Mouse (Mus musculus) left cerebral cortex, postnatal 25 days (tissue): Measurements from ENCODE around the gene Fam89a. TPM values are rescaled to one million over a fixed set of nuclear protein-coding genes. Genes with fewer than 3 reads are reported as not detected.
A peak's percentile ranks its signal among the peaks of the same experiment; 100 is the strongest.

Experiments used
- DNase-seq, 2 experiments: peaks; one replicate each; pipeline ENCODE4 v3.0.0; 2022; ENCODE audit warnings: low spot score in 2 of 2, mixed read lengths in 1 of 2
- intact Hi-C: fragments of 180-260 bp; cut with DNase I; formaldehyde crosslinking; loops from one replicate; pipeline ENCODE4 v1.15.1; 2025
- total RNA-seq, 2 experiments: library from RNA; stranded (reverse); gene quantifications; 2 replicates each; pipeline ENCODE4 v1.2.3; 2021

The Fam89a gene
- total RNA-seq, 2 experiments from 2014 or later = 0.25 TPM; not detected in 1

DNA sequence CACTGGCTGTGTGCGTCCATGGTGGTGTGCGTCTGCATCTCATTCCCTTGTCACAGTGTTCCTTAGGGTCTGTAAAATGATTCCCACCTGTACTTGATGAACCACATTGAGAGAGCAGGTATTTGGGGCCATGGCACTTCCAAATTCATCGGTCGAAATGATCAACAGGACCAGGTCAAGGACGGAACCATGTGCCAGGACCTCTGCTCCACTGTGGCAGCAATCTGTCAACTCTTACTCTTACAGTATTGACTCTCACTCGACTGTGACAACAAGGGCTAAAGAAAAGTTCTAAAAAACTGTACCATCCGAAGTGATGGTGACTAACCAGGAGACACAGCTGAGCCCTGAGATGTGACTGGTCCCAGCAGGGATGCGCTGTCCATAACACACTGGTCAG, 3.8 kb upstream of the Fam89a start:
- intact Hi-C loops = no loop called here
- DNase-seq = no peak

DNA sequence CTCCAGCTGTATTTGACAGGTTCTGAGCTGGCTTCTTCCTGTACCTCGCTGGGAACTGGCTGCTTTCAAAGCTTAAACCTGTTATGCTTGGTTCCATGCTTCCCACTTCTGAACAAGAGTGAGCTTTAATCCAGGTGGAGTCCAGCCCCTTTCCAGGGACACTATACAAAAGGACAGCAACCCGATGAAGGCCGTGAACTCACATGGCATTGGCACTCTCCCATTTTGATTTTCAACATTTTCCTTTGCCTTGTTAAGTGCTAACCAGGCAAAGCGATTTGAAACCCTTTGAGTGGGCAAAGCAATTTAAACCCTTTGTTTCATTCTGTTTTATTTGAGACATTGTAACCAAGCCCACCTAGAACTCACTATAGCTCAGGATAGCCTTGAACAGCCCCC, 3.2 kb upstream of the Fam89a start:
- intact Hi-C loops = loop anchor here (5.0 kb wide), 1 partner anchor 73 kb away; no protein-coding TSS in a partner anchor
- DNase-seq = no peak

DNA sequence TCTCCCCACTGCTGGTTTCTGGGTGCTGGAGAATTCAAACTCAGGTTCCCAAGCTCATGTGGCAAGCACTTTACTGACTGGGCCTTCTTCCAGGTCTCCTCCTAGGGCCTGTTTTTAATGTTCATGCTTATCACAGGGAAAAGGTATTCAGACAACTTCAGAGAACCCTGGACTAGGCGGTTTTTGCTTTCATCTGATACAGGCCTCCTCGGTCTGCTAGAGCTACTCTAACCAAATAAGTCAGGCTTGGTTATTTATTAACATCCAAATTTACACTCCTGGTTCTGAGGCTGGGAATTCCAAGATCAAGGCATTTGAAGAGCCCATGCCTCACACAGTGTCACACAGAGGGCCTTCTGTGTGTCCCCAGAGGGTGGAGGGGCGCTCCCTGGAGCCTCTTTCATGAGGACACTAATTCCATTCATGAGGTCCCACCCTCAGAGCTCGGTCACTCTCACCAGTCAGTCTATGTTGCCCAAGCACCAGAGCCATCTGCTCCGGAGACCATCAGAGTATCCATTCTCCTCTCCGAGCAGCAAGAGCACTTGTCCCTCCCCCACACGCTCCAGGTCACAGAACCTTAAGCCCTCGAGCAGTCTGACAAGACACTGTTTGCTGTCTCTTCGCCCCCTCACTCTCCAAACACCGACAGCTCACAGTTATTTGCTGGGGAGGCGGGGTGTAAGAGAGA, 2.6 kb upstream of the Fam89a start:
- peak in 1 of 2 experiments; percentile 35 for DNase-seq

DNA sequence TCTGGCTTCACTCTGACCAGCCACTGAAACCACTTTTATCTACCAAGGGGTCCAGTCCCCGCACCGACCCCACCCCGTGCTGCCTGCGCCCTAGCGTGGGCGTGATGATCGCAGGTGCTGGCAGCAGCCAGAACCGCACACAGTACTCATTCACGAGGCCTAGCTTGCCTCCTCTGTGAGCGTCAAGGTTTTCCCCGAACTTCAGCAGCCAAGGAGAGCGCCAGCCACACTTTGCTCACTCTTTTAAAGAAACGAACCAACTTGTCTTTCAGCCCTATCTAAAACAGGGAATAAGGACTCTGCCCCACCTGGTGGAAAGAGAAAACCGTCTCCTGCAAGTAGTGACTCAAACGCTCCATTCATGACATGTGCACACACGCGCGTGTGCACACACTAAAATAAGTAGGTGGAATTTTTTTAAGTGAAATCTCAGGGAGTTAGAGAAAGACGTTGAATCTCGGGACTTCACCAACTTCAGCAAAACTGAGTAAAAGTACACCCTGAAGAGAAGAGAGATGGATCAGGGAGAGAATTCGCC, 762 bp upstream of the Fam89a start:
- no peak for DNase-seq
- intact Hi-C loops = loop anchor here (5.0 kb wide), 1 partner anchor 75 kb away; no protein-coding TSS in a partner anchor

More for the DNA sequence above, 2.6 kb upstream of the Fam89a start:
- intact Hi-C loops = loop anchor here (5.0 kb wide), 1 partner anchor 73 kb away; no protein-coding TSS in a partner anchor

DNA sequence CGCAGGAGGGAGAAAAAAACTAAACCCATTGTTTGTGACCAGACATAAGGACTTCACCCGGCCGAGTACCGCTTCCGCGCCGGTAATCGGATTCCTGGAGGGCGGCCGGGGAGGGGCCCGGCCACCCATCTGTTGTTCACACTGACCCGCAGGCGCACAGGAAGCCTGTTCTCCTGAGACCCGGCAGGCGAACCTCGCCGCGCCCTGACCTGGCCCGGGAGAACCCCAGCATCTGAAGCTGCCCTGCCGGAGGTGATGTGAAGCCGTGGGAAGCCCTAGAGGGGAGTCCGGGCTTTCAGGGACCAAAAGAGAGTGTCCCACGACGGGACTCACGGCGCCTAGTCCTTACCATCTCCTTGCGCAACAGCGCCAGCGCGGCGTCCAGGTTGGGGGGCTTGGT, 441 bp downstream of the Fam89a start:
- no peak for DNase-seq
- intact Hi-C loops = loop anchor here (5.0 kb wide), 1 partner anchor 76 kb away; no protein-coding TSS in a partner anchor

DNA sequence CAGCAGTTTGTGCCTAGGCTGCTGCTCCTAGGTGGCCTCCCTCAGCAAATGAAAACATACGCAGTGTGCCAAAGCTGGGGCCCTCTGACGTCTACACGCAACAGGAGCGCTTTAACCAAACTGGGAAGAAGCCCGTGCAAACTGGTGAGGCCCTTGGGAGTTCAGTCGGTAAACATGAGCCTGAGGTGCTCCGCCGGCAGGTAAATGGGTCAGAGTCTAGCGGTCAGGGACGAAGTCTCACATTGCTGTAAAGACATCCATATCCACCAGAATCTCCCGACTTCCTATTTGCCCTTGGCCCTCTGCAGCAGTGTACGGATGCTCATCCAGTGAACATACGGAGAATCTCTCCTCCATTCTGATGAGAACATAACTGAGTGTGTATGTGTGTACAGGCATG, 5.0 kb downstream of the Fam89a start:
- intact Hi-C loops = no loop called here
- no peak for DNase-seq

DNA sequence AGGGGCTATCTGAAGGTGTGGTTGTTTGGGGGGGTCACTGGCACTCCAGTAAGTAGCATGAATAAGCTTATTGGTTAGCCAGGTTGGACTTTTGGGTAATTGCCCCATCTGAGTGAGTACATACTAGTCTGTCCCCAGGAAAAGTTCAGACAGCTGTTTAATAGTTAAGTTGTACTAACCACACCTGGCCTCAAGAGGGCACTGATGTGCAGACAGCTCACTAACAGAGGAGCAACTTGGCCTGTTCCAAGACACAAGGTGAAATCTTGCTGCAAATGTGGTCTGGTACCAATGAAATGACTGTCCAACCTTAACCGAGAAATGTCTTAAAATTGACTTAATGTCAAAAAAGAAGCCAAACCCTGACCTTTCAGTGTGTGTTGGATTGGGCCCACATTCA, 12.4 kb downstream of the Fam89a start:
- no peak for DNase-seq
- intact Hi-C loops = no loop called here

DNA sequence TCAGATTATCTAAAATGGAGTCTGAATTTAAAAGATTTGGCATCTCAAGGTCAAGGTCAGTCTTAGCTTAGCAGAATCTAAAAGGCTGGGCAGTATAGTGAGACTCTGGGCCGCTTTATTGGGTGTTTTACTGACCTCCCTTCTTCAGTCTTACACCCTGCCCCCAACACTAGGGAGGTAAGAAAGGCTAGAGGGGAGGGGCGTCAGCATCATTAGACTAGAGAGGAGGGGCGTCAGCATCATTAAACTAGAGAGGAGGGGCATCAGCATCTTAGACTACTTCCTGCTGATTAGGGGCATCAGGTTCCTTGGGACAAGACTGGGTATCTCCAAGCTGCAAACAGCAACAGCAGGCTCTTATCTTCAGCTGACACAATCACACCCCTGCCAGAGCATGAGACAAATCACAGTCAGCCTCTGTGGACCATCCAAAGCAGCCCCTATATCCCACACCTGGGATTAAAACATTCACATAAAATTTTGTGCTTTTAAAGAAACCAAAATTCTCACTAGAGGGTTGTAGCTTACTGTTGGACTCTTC, 16.2 kb downstream of the Fam89a start:
- intact Hi-C loops = no loop called here
- DNase-seq = no peak

DNA sequence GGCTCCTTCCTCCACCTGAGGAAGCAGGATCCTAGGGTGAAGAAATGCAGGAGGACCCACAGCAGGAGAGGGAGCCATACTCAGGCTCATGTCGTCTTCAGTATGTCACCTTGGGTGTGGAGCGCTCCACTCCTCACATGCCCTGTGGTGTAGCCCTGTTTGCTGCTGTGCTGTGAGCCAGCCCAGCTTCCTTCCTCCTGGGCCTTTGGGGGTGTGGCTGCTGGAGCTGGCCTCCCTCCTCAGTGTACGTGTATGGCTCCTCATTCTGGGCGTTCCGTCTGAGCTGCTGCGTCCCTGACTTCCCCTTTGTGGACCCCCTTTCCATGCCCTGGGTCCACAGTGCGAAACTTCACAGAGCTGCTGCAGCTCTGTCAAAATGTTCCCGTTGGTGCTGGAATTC, 18.8 kb downstream of the Fam89a start:
- intact Hi-C loops = no loop called here
- DNase-seq = no peak

DNA sequence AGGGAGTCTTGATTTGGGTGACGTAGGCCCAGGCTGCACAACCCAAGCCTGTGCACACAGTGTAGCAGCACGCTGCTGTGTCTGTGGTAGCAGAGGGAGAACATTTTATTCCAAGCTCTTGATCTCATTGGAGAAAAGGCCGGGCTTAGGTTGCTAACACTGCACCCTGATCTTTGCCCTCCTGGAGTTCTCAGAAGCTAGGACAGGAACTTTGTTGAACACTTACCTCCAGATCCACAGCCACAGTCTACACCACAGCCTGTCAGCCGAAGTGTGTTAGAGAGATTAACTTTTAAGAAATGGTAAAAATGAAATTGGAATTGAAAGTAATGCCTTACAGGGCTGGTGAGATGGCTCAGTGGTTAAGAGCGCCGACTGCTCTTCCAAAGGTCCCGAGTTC, 27.3 kb downstream of the Fam89a start:
- intact Hi-C loops = no loop called here
- no peak for DNase-seq

DNA sequence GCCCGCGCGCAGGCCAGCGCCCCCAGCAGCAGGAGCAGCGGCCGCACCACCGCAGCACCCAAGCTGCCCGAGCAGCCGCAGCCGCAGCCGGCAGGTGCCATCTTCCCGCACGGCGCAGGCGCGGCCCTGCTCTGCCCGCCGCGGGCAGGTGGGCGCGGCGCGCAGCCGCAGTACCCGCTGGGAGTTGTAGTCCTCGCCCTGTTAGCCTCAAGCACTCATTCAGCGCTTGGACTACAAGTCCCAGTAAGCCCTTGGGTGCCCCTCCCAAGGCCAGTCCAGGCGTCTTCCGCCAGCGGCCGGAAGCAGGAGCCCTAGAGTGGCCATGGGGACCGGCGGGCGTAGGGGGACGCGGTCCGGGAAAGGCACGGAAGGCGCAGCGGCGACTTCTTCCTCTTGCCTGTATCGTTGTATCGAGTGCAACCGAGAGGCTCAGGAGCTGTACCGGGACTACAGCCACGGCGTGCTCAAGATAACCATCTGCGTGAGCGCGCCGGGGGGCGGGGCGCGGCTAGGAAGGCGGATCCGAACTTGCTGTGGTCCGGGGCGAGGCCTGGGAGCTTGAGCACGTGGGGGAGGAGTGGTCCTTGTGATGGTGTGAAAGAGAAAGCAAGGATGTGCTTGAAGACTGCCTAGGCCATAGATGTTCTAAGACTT, 29.6 kb downstream of the Fam89a start, which contains the start of the genes Ttc13 and Arv1:
TSS of gene Ttc13 (minus strand) at position 122 of the 654 bp plus-strand sequence.
TSS of gene Arv1 (plus strand) at position 278 of the 654 bp plus-strand sequence.
- intact Hi-C loops = no loop called here
- DNase-seq = peak; percentile 96 to 97

DNA sequence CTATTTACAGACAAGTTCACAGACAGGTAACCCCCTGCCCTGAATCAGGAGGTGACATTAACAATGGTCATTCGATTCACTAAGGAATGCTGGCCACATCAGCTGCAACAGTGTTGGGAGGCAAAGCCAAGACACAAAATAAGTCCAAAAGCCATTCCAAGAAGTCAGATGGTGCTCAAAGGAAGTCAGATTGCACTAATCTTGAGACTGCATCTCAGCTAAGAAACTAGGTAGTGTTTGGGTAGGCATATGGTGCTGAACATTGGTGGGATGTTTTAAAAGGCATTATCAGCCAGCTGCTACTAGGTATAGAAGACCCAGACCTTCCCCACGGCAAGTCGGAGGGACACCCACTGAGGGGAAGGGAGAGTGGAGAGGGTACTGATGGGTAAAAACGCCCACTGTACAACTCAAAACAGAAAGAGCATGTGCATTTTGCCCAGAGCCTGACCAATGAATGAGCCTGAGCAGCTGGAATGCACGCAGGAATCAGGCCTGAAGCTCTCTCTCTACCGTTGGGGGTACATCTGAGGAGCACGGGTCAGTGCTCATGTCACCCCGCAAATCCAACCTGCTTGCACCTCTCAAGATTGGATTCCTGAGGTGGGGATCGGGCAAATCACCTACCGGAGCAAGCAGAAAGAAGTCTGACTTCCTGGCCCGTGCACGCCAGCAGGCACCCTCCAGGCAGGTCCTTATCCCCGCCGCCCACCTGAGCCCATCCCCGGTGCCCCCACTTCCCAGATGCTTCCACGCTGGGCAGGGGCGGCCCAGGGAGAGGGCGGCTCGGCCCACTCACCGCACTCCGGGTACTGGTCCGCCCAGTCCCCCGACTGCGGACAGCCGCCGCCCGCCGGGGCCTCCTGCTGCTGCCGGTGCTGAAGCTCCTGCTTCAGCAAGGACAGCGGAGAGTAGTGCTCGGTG, 30.4 kb downstream of the Fam89a start:
- DNase-seq = peak in 1 of 2 experiments; percentile 27
- intact Hi-C loops = no loop called here

DNA sequence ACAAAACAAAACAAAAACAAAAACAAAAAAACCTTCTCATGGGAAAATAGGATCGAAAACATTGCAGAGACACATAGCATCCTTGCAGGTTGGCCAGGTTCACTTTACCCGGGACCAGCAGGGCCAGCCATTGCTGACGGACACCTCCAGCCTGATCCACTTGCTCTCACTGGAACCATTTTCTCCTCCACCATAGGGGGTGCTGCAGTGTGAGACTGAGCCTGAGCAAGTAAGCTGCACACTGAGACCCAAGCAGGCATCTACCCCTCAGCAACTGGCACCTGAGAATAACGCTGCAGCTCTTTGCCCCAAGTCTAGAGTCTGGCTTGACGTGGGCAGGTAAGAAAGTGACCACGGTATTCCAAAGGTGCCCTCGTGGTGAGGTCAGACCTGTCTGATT, 31.5 kb downstream of the Fam89a start:
- no peak for DNase-seq
- intact Hi-C loops = no loop called here

DNA sequence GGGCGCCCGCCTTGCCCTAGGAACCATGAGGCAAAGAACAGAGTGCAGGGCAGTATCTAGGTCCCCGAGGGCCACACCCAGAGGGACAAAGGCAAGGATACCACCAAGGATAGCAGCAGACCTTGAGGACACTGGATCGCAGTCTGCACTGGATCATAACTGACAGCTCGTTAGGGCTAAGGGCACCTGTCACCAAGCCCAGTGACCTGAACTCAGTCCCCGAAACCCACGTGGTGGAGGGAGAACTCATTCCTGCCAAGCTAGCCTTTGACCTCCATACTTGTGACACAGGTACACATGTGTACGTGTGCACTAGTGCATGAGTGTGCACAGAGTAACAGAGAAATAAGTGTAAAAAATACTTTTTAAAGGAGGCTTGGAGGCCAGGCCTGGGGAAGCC, 35.9 kb downstream of the Fam89a start:
- intact Hi-C loops = no loop called here
- no peak for DNase-seq

DNA sequence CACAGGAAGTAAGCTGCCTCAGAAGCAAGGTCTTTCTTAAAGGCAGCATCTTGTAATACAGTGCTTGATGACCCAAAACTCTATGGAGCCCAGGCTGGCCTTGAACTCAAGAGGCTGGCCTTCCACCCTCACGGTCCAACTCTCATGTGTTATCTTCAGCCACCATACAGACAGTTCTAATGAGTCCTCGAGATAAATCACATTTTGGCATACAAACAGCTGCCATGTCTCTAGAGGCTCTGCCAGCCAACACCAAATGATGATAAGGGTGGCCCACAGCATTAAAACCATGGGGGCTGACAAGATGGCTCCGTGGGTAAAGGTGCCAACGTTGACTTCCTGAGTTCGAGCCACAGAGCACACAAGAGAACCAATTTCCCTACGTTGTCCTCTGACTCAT, 38.4 kb downstream of the Fam89a start:
- intact Hi-C loops = no loop called here
- no peak for DNase-seq

DNA sequence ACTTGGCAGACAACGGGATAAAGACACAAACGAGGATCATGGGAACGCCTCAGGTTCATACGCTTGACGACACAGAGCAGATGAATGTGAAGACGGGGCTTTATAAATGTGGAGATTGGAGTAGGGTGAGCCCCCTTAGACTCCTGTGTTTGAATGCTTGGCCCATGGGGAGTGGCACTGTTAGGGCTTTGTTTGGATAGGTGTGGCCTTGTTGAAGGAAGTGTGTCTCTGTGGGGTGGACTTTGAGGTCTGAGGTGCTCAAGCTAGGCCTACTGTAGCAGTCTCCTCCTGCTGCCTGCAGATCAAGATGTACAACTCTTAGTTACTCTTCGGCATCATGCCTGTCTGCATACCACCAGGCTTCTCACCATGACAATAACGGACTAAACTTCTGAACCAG, 45.8 kb downstream of the Fam89a start:
- intact Hi-C loops = no loop called here
- no peak for DNase-seq

DNA sequence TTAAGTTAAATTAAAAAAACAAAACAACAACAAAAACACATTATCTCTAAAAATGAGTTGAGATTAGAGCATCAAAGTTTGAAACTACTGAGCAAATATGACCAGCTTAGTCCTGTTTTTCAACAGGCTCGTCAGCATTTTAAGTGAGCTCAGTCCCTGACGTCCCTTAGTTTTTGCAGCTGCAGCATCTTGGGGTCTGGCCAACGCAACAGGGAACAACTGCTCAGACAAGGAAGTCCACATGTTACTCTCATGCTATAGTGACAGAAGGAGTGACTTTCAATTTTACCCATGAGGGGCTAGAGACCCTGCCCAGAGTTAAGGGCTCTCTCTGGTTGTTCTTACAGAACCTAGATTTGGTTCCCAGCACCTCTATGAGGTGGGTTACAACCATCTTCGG, 47.3 kb downstream of the Fam89a start:
- intact Hi-C loops = no loop called here
- peak in 1 of 2 experiments; percentile 27 for DNase-seq

DNA sequence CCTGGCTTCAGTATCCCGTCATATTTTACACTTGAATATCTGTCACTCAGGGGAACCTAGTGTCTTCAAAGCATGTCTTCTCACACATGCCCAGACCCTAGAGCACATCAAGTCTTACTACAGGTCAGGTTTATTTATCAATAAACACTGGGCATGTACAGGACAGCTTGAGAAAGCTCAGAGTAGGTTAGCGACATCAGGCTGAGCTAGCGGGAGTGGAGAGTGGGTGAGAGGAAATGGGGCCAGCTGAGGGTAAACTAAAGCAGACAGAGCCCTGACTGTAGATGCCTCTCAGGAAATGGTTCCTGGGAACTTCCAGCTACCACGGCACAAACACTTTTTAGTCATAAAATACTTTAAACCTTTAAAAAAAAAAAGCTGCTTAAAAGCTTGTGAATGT, 48.1 kb downstream of the Fam89a start:
- intact Hi-C loops = no loop called here
- DNase-seq = no peak

DNA sequence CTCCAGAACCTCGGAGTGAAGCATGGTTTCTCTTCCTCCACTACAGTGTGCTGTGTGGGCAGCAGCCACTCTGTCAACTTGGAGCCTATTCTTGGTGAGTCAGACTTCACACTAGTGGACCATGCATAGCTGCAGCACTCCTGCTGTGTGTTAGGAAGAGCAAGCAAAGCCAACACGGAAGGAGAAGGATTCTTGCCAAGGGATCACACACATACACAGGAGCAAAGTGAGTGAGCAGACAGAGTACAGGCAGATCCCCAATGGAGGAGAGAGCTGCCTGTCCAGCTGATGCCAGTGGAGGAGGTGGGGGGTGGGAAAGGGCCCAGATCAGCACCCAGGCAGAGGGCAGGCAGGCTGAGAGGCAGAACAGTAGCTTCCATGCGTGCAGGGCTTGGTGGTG, 49.4 kb downstream of the Fam89a start:
- peak in 1 of 2 experiments; percentile 79 for DNase-seq

DNA sequence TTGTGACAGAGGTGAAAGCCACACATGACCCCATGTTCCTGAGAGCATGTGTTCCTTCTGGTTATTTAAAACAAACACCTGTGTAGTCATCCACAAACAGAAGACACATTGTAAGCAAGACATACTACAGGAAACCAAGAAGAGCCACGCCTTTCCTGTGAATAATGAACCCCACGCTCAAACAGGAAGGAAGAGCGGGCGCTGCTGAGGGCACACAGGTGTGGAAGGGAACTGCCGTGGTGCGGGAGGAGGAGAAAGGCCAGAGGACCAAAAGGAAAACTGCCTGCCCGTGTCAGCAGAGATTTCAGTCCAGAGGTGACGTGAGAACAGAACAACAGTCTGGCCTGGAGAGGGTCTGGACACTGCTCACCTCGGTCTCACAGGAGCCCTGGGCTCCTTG, 50.6 kb downstream of the Fam89a start:
- no peak for DNase-seq
- intact Hi-C loops = no loop called here

More for the DNA sequence above, 49.4 kb downstream of the Fam89a start:
- intact Hi-C loops = no loop called here
